Mouse (Mus musculus) urinary bladder, adult 18-20 months (tissue): ENCODE results near the gene Hs3st4.

Experiments used
- DNase-seq, 2 experiments: peaks; one replicate each; pipeline ENCODE4 v3.0.0; 2022; ENCODE audit warnings: low spot score in 2 of 2, mixed read lengths in 2 of 2

Hs3st4 gene

DNA sequence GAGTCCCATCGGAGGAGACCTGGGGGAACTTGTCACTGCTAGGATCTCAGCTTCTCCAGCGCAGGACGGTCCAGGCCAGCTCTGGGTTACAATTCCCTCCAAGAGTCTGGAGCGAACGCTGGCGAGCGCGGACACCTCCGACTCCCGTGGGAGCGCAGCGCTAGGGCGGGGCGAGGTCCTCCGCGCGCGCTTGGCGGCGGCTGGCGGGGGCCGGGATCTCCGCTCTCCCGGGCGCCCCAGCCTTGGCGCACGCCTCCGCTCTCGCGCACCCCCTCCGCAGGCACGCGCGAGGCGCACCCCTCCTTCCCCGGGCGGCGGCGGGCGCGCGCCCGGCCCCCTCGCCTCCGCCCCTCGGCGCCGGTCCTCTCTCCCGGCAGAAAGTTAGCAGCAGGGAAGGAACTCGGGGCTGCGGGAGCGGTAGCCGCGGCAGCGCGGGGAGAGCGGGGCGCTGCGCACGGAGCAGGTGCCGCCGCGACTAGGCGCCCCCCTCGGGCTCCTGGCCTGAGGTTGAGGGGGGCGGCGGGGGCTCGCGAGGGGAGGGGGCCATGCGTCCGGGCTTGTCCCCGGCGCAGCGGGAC, at the start of gene Hs3st4:
TSS of gene Hs3st4 (plus strand) at position 409 of the 578 bp plus-strand sequence.
- DNase-seq: no peak

DNA sequence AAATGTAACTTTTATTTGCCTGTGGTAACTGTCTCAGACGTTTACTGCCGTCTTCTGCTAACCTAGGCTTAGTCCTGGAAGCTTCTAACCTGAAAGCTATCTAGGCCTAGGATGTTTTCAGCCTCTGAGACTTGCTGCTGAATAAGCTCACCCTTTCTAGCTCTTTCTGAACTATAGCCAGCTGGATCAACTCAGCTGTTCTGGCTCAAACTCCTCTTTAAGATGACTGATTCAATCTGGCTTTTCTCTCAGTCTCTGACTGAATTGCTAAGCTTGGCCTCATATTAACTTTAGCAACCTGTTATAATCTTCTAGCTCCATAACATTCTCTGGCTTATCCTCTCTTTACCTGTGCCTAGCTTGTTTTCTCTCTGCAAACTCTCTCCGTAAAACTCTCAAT, 35.8 kb upstream of the Hs3st4 start:
- DNase-seq: no peak

DNA sequence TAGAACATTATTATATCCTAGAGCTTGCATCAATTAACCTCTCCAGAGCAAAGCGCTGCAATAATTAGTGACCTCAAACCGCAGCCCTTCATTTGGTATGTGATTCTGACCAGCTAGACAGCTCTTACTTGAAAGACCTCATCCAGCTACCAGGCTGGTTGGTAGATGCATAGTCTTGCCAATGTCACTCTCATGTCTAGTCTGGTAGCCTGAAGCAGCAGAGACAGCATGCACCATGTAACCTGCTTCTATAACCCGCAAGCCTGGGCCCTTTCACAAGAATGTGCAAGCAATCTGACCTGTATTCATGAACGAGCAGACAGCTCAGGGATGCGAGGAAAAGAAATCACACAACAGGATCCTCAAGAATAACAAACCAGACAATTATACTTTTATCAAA, 19.6 kb upstream of the Hs3st4 start:
- DNase-seq: no peak

GRCm38 (mm10) chr7:123964559-123965142, 18.0 kb upstream of the Hs3st4 start:
- DNase-seq: no peak

DNA sequence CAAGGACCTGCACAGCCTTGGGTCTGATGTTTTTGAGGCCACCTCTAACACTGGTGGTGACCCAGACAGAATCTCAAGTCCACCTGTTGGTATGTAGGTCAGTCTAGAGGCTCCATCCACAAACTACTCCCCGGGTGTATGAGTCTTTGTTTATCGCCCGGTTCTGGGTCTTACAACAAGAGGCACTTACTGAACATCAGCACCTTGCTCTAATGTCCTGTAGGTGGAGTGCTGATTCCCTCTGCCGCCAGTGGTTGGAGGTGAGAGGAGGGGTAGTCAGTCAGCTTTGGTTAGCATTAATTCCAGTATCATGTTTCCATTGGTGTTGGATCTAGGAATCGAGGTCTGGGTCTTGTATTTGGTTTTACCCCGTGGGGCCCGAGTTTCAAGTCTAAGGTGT, 17.2 kb upstream of the Hs3st4 start:
- DNase-seq: no peak

GRCm38 (mm10) chr7:123975441-123975840, 7.2 kb upstream of the Hs3st4 start:
- DNase-seq: no peak

- DNase-seq: no peak
These were observed 1.2 kb upstream of the Hs3st4 start for GRCm38 (mm10) chr7:123981435-123981834.

DNA sequence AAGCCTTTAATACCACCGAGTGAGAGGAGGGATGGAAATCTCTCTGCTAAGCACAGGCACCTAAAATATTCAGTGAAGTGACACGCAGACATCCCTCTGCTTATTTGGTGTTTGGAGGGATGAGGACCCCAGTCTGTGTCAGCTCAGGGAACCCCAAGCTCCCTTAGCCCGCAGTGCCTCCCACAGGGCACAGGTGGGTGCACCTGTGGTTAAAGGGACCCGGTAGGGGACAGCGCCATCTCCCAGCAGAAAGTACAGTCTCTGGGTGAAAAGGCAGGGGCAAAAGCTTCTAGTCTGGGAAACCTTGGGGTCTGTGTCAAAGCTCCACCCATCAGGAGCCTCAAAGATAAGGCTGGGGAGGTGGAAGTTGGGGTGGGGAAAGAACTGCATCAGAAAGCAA, 659 bp upstream of the Hs3st4 start:
- no peak for DNase-seq

- no peak for DNase-seq
These were observed 743 bp downstream of the Hs3st4 start for GRCm38 (mm10) chr7:123983177-123984046.

DNA sequence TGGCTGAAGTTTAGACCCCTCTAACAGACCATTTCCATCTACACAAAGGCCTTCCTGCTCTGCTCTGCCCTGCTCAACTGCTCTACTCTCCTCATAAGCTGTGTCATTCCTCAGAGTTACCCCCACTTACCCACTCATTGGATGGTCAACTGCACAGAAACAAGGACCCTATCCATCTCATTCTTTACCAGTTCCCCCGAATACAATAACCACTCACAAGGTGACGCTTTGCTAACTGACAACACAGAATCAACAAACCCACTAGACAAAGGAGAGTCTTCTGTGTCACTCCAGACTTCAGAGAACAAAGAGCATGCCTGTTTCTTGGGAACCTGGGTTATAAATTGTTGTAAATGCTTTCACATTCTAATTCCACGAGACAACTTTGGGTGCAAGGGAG, 9.5 kb downstream of the Hs3st4 start:
- DNase-seq: no peak

GRCm38 (mm10) chr7:123997266-123997665, 14.6 kb downstream of the Hs3st4 start:
- no peak for DNase-seq

- no peak for DNase-seq
These were observed 15.9 kb downstream of the Hs3st4 start for GRCm38 (mm10) chr7:123998601-123999000.

DNA sequence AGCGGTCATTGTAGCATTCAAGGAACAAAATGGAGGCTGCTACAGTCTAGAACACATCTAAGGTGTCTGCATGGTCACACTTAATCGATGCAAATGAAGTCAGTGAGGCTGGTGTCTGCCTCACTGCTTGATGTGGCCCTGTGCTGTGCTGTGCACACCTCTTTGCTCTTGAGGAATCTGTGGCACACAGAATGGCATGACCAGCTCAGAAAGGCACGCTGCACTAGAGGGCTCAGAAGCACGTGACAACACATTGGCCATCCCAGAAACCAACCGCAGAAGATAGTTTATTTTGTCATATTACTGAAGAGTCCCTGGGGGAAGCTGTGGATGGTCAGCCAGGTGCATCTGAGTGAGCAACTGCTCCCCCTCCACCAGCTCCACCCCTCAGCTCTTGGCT, 44.2 kb downstream of the Hs3st4 start:
- DNase-seq: no peak

- DNase-seq: no peak
These were observed 49.6 kb downstream of the Hs3st4 start for GRCm38 (mm10) chr7:124032236-124032635.

- DNase-seq: no peak
These were observed 50.7 kb downstream of the Hs3st4 start for GRCm38 (mm10) chr7:124033332-124033731.

DNA sequence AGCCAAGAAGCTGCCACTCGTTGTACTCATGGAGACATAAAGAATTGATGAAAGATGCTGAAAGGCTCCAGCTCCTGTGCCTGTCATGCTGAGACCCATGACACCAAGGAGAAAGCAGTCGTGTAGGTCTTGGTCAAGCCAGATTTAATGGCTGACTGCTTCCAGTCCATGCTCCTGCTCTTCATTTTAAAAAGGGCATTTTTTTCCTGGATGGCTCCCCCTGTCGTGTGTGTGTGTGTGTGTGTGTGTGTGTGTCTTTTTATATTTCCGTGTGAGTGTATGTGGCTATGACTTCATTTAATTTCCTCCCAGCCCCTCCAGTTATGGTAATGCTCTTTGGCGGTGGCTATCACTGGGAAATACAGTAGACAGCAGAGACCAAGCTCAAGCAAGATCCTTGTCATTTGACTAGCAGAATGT, 54.6 kb downstream of the Hs3st4 start:
- no peak for DNase-seq

DNA sequence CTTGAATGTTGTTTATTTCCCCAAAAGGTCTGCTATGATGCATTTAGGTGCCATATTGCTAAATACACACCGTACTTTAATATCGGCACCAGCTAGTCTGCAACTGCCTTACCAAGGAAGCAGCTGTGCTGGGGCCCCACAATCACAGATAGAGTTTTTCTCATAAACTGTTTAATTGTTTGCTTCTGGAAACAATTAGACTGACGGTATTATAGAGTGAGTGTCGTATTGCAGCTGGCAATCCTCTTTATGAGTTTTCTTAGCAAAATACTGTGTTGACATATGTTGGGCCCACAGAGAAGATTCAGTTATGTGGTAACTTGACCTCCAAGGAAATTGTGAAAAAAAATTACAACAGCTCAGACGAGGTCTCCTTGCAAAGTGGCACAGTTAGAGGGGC, 56.5 kb downstream of the Hs3st4 start:
- no peak for DNase-seq

- DNase-seq: no peak
These were observed 64.7 kb downstream of the Hs3st4 start for GRCm38 (mm10) chr7:124047382-124047781.

GRCm38 (mm10) chr7:124048971-124049370, 66.3 kb downstream of the Hs3st4 start:
- no peak for DNase-seq

DNA sequence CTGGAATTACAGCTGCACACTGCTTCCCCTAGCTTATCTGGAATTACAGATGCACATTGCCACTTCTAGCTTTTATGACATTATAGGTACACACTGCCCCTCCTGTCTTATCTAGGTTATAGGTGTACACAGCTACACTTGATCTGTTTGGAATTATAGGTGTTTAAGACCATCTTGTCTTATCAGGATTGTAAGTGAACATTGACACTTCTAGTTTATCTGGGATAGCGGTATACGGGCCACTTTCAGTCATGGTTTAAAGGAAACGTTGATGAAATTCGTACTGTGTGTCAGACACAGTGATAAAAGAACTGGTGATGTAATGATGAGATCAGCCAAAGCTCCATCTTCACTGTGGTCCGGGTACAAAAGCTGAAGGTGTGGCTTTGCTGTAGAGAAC, 67.8 kb downstream of the Hs3st4 start:
- no peak for DNase-seq

- no peak for DNase-seq
These were observed 101.1 kb downstream of the Hs3st4 start for GRCm38 (mm10) chr7:124083741-124084140.

DNA sequence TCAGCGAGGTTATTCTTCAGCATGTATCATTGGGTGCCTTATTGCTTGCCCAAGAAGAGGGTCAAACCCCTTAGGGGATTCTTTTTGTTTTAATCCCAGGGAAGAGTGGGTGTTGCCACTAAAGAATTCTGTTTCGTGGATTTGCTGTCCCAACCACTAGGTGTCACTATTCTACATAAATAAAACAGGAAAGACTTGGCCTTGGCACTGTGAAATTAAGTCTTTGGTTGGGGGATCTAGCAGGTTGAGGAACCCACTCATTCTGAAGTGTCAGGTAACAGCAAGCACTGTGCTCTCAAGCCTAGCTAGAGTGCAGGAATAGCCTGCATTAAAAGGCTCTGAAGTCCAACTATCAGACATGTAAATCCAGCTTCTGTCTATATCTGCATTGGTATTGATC, 146.3 kb downstream of the Hs3st4 start:
- no peak for DNase-seq

DNA sequence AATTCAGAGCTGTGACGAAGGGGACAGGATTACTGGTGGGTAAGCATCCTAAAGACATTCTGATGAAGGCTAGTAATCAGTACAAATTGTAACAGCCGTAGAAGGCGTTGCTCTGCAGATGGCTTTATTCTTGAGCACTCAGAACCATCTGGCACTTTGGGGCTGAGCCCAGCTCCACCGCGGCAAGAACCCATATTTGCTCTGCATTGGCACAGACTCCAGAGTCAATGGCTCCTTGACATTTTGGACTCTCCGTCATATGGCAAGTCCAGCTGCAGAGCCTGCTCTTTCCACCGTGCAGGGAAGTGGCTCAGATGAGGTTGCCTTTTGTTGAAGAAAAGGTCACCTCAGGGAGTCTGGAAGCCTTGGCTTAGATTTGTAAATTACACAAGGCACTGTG, 148.6 kb downstream of the Hs3st4 start:
- peak in 1 of 2 experiments; percentile 25 for DNase-seq
